Mouse (Mus musculus) heart, embryonic 15.5 days (tissue): ENCODE data around the gene Fbxl14. TPM values are rescaled to one million over a fixed set of nuclear protein-coding genes. Genes with fewer than 3 reads are reported as not detected.
A peak's percentile ranks its signal among the peaks of the same experiment; 100 is the strongest.
"Not testable (repeated sequence)": the region's sequence is repeated elsewhere in the genome, so short reads cannot be mapped to it uniquely, and the experiment has no call there.

Experiments used
- ATAC-seq: fragments of 200-750 bp; cut with Nextera tagmentation; replicated peaks from 2 replicates; pipeline ENCODE4 v1.8.0; 2017; ENCODE audit warnings: low read depth, moderate TSS enrichment; ENCODE audit not compliant: insufficient number of reproducible peaks, insufficient read depth, low FRiP score
- H3K27ac ChIP-seq: fragments of 300-500 bp; sonication (generic); 2 replicates; pipeline ENCODE4 v1.5.1; 2015; ENCODE audit warnings: mild to moderate bottlenecking, inconsistent platforms
- H3K27me3 ChIP-seq: fragments of 300-500 bp; sonication (generic); 2 replicates; pipeline ENCODE4 v1.6.1; 2015; ENCODE audit warnings: inconsistent platforms
- H3K36me3 ChIP-seq: fragments of 300-500 bp; sonication (generic); 2 replicates; pipeline ENCODE4 v1.6.1; 2015; ENCODE audit warnings: mild to moderate bottlenecking, inconsistent platforms
- H3K4me1 ChIP-seq: fragments of 300-500 bp; sonication (generic); replicated peaks from 2 replicates; pipeline ENCODE4 v1.6.1; 2015; ENCODE audit warnings: inconsistent platforms
- H3K4me2 ChIP-seq: fragments of 300-500 bp; sonication (generic); 2 replicates; pipeline ENCODE4 v1.6.1; 2015; ENCODE audit warnings: inconsistent platforms, mild to moderate bottlenecking, moderate library complexity
- H3K4me3 ChIP-seq: fragments of 300-500 bp; sonication (generic); 2 replicates; pipeline ENCODE4 v1.5.1; 2015; ENCODE audit warnings: mild to moderate bottlenecking, inconsistent platforms
- H3K9ac ChIP-seq: fragments of 300-500 bp; sonication (generic); 2 replicates; pipeline ENCODE4 v1.6.1; 2015; ENCODE audit warnings: mild to moderate bottlenecking, inconsistent platforms
- H3K9me3 ChIP-seq: fragments of 300-500 bp; sonication (generic); replicated peaks from 2 replicates; pipeline ENCODE4 v1.6.1; 2016; ENCODE audit warnings: inconsistent platforms
- WGBS: fragments of 180-500 bp; shearing (Covaris S2); methylation state at CpG from one replicate; pipeline ENCODE4 v1.1.7; 2015; ENCODE audit warnings: mixed read lengths; 5-methylcytosine and 5-hydroxymethylcytosine counted together
- polyA plus RNA-seq: library from polyadenylated mRNA; unstranded; fragments of >200 nt; fragmentation: Nextera tagmentation; extraction: Ambion mirVana; gene quantifications from 2 replicates; pipeline ENCODE4 v1.2.1, GENCODE M21; 2015

Gene Fbxl14
- polyA plus RNA-seq, result 2.7 and 3.1 TPM in 2 replicates

DNA sequence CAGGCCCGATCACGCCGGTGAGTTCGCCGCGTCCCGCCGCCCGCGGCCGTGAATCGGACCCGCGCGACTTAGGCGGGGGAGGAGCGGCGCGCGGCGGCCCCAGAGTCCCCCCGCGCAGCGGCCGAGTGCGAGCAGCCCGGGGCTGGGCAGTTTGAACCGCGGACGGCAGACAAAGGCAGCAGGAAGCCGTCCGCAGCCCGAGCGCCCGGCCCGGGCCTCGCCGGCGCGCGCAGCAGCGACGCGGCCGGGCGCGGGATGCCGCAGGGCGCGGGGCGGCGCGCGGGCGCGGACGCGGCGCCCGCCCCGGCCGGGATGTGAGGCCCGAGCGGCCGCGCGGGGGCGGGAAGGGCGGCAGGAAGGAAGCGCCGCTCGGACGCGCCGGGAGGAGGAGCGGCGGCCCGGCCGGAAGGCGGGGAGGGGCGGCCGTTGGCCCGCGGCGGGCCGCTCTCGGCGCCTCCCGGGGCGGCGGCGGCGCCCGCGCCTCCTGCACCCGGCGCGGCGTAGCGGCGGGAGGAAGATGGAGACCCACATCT, at the start of gene Fbxl14:
TSS of gene Fbxl14 (plus strand) at position 326 of the 533 bp plus-strand sequence.
- Histone ChIP-seq H3K36me3 (no peaks in the 10 kb centered on the region), H3K27me3 (no peaks in the 10 kb centered on the region), H3K9ac (peak within 1 kb of the TSS; percentile 94), H3K4me2 (peak within 1 kb of the TSS; percentile 94), H3K9me3 (no peaks in the 10 kb centered on the region), H3K27ac (peak within 1 kb of the TSS; percentile 99), H3K4me1 (peaks cover 49% of the 10 kb centered on the region), H3K4me3 (peak within 1 kb of the TSS; percentile 88)
- ATAC-seq, result peak; percentile 82
- under 1% methylated on average over 69 of the region's 101 CpGs for WGBS

DNA sequence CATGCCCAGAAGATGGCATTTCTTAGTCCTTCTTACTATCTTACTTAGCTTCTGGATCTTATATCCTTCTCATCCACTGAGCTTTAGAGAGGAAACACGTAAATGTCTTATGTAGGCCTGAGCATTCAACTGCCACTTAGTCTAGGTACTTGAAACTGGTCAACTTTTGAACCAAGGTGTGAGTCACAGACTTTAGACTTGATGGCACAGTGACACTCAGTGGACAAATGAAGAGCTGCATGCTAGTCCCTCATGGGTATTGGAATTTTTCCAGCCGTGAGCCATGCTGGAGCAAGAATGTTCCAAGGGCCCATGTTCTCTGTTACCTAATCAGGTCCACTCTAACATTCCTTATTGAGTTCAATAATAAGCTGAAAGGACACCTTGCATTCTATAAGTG, 49.0 kb upstream of the Fbxl14 start:
- H3K27me3 ChIP-seq, result no peaks in the 10 kb centered on the region
- no peak overlapping the region for H3K4me2 ChIP-seq
- 29% methylated on average over 2 of the region's 2 CpGs for WGBS
- no peak for ATAC-seq
- H3K36me3 ChIP-seq, result no peaks in the 10 kb centered on the region
- 0 out of 2 replicates have a peak, but pooled peaks cover 3% of the 10 kb centered on the region for H3K4me1 ChIP-seq
- no peak overlapping the region for H3K27ac ChIP-seq
- no peaks in the 10 kb centered on the region for H3K9me3 ChIP-seq
- H3K4me3 ChIP-seq, result no peak overlapping the region
- H3K9ac ChIP-seq, result no peak overlapping the region

DNA sequence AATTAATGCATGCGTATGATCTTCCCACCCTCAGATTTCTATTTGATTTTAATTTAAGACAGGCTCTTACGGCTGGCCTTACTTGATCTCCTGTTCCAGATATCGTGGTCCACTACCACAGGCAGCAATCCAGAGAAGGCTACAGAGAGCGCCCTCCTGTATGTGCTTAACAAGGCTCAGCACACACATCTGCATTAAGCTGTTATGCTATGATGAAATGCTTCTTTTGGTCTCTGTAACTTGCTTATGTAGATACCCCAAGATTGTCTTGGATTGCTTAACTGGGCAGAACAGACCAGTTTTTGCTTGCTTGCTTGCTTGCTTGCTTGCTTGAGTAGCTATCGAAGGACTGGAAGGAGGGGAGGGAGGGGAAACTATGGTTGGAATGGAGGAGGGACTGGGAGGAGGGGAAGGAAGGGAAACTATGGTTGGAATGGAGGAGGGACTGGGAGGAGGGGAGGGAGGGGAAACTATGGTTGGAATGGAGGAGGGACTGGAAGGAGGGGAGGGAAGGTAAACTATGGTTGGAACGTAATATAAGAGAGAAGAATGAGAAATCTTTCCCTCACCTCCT, 47.6 kb upstream of the Fbxl14 start:
- Histone ChIP-seq H3K4me1 (0 out of 2 replicates have a peak, but pooled peaks cover 3% of the 10 kb centered on the region), H3K9ac (no peak overlapping the region), H3K9me3 (no peaks in the 10 kb centered on the region), H3K4me3 (no peak overlapping the region), H3K36me3 (no peaks in the 10 kb centered on the region), H3K27ac (0 out of 2 replicates have a peak overlapping the region, but pooled peaks have one; percentile 22), H3K27me3 (no peaks in the 10 kb centered on the region), H3K4me2 (no peak overlapping the region)
- ATAC-seq, result no peak
- 57% methylated on average over 6 of the region's 6 CpGs for WGBS

DNA sequence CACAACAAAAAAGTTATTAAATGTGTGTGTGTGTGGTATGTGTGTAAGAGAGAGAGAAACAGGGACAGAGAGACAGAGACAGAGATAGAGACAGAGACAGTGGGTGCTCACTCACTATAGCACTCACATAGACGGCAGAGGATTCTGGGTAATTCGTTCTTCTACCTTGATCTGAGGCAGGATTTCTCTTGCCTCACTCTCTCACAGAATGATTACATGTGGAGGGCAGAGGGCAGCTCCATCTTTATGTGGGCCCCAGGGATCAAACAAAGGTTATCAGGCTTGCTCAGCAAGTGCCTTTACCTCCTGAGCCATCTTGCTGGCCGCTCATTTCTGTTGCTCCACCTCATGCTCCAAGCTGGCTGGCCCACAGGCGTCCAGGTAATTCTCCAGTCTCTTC, 45.1 kb upstream of the Fbxl14 start:
- H3K4me3 ChIP-seq, result no peak overlapping the region
- no peak overlapping the region for H3K9ac ChIP-seq
- H3K27me3 ChIP-seq, result no peaks in the 10 kb centered on the region
- H3K4me1 ChIP-seq, result peaks cover 14% of the 10 kb centered on the region
- 82% methylated on average over 4 of the region's 4 CpGs for WGBS
- H3K36me3 ChIP-seq, result no peaks in the 10 kb centered on the region
- no peak for ATAC-seq
- no peak overlapping the region for H3K27ac ChIP-seq
- H3K9me3 ChIP-seq, result no peaks in the 10 kb centered on the region
- no peak overlapping the region for H3K4me2 ChIP-seq

DNA sequence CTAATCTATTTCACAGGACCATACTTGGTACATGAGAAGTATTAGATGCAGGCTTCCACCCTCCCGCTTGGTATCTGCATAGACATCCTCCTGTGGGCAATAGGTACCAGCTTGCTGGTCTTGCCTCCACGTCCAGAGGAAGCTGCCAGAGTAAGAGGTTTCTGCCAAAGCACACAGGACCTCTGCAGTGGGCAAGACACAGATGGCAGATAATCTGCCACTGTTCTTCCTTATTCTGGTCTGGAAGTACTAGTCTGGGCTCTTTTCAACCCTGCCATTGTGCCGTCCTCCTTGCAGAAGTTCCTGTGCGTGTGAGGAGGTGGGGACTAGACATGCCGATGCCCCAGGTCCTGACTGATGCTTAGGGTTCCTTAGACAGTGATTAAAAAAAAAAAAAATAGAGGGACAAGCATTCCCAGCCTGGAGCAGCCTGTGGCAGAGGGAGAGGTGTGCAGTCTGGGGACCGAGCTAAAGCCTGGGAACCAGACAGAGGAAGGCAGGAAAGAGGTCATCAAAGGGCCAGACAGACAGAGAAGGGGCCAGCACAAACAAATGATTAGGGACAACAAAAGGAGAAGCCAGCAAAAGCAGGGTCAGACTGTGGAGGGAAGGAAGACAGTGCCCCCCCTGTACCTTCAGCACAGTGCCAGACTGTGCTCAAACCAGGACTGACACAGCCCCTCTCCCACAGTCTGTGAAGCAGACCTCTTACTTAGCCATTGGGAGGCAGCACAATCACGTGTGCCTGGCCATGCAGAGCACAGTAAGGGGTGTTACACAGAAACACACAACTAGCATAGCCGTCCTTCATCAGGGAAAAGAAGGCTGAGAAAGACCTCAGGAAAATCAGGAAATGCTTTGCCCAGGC, 41.3 kb upstream of the Fbxl14 start:
- ATAC-seq, result peak; percentile 75
- 46% methylated on average over 8 of the region's 8 CpGs for whole genome bisulfite sequencing

DNA sequence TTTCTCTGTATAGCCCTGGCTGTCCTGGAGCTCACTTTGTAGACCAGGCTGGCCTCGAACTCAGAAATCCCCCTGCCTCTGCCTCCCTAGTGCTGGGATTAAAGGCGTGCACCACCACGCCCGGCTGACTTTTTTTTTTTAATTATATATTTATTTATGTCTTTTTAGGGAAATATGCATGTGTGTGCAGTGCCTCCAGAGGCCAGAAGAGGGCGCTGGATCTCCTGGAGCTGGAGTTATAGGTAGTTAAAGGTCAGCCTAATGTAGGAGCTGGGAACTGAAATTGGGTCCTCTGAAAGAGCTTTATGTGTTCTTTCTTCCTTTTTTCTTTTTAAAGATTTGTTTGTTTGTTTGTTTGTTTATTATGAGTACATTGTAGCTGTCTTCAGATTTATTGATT, 36.7 kb upstream of the Fbxl14 start:
- H3K4me3 ChIP-seq, H3K9me3 ChIP-seq, H3K27ac ChIP-seq, H3K36me3 ChIP-seq, H3K4me2 ChIP-seq, H3K27me3 ChIP-seq, ATAC-seq, H3K9ac ChIP-seq: not testable (repeated sequence)
- 80% methylated on average over 5 of the region's 5 CpGs for WGBS
- peaks cover 20% of the 10 kb centered on the region for H3K4me1 ChIP-seq

More for the DNA sequence above, 41.3 kb upstream of the Fbxl14 start:
- H3K4me1 ChIP-seq, result peaks cover 11% of the 10 kb centered on the region
- no peak overlapping the region for H3K4me3 ChIP-seq
- no peak overlapping the region for H3K27ac ChIP-seq
- no peak overlapping the region for H3K4me2 ChIP-seq
- H3K36me3 ChIP-seq, result no peaks in the 10 kb centered on the region
- no peaks in the 10 kb centered on the region for H3K27me3 ChIP-seq
- H3K9ac ChIP-seq, result no peak overlapping the region
- H3K9me3 ChIP-seq, result no peaks in the 10 kb centered on the region

DNA sequence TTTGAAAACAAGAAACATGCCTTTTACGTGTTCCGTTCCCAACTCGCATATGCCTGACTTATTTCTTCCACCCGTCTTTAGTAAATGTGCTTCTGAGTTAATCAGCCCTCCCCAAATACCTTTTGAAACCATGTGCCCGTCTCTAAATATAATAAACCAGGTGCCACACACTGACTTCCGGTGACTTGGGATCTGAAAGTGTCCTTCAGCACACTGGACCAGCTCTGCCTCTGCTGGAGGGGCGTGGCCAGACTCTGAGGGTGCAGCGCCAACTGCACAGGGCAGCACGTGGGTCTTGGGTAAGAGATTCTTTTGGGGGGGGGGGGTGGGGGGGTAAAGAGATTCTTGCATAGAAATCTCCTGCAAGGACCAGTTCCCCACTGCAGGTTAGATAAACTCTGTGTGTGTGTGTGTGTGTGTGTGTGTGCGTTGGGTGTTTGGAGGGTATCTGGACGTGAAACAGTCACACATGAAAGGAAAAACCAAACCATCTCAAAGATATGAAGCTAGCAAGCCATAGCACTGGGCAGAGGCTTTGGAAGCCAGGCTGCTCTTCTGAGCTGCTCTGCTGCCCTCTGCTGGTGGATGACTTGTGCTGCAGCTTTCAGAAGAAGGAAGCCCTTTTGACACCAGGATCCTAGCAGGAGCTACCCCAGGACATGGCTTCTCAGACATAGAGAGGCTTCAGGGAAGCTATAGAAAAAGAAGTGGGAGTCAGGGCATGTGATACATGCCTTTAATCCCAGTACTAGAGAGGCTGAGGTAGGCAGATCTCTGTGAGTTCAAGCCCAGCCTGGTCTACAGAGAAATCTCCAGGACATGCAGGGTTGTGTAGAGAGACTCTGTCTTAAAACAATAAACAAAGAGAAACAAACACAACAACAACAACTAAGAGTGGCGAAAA, 35.5 kb upstream of the Fbxl14 start:
- Histone ChIP-seq H3K27ac (peak overlapping the region; percentile 64), H3K4me1 (peaks cover 19% of the 10 kb centered on the region), H3K9me3 (no peaks in the 10 kb centered on the region), H3K4me3 (peak overlapping the region; percentile 23), H3K9ac (0 out of 2 replicates have a peak overlapping the region, but pooled peaks have one; percentile 7), H3K27me3 (no peaks in the 10 kb centered on the region), H3K36me3 (no peaks in the 10 kb centered on the region), H3K4me2 (peak overlapping the region; percentile 51)
- 29% methylated on average over 12 of the region's 12 CpGs for WGBS
- peak; percentile 73 for ATAC-seq

DNA sequence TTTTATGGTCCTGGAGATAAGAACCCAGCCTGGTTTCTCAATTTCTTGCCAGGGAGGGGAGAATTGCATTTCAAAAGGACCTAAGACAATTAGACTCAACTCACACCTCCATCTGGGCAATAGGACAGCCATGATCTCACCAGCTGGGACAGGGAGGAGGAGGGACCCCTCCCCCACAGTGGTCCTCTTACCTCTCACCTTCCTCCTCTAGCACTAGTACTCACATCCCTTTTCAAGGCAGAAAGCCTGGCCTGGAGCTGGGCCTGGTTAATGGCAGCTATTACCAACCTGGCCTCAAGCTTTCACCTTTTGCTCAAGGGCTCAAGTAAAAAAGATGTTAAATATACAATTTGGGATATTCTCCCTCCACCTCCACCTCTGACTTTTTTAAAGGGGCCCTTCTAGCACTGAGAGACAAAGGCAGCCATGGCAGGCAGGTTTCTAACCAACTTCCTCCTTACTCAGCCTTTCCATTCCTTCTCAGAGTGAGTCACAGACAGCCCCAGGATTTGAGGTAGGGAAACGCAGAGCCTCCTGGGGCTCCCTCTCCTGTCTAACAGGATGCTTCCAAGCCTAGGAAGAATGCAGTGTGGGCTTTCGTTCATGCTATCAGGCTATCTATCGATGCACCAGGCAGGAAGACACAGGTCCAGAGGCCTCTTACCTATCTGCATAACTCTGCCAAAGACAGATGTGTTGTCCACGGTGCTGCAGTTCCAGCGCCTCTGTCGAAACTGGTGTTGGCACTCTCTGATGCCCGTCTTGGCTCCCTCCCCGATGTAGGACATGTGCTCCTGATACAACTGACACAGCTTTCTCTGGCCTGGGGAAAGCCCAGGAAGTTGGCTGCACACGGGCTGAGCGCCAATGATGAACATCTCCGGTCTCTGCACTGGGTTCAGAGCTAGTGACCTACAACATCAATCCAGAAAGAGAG, 33.5 kb upstream of the Fbxl14 start:
- 50% methylated on average over 11 of the region's 11 CpGs for WGBS
- Histone ChIP-seq H3K4me1 (peaks cover 25% of the 10 kb centered on the region), H3K4me2 (no peak overlapping the region), H3K9ac (no peak overlapping the region), H3K36me3 (no peaks in the 10 kb centered on the region), H3K9me3 (no peaks in the 10 kb centered on the region), H3K27ac (no peak overlapping the region), H3K4me3 (no peak overlapping the region), H3K27me3 (no peaks in the 10 kb centered on the region)
- no peak for ATAC-seq

DNA sequence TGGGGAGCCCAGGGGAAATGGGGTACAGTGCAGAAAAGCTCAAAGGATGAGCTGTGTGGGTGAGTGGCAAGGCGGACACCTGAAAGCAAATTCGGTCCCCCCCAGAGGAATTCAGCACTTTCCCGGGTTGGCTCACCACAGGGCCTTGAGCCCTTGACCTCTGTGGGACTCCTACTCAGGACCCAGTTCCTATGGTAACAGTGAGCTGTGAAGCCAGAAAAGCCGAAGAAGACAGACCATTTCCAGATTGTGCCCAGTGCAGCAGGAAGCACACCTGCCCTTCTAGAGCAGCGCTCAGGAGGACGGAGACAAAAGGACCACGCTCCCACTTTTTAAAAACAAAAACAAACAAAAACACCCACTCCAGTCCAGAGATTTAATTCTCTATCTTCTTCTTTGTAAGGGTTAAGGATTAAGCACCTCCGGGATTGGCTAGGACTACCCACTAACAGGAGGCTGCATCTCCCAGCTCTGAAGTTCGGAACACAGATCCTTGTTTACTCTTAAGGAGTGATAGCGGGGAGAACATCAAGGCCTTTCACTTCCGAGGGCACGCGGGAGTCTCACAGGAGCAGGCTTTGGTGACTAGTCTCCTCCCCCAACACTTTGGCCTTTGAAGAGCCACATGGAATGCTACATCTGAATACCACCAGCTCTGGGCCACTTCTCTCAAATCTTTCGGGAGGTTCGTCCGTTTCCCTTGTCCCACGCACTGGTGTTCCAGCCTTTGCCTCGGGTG, 31.0 kb upstream of the Fbxl14 start:
- H3K27ac ChIP-seq, result no peak overlapping the region
- H3K36me3 ChIP-seq, result no peaks in the 10 kb centered on the region
- ATAC-seq, result no peak
- H3K27me3 ChIP-seq, result no peaks in the 10 kb centered on the region
- H3K4me2 ChIP-seq, result peak overlapping the region; percentile 80
- WGBS, result 15% methylated on average over 18 of the region's 18 CpGs
- H3K4me1 ChIP-seq, result peaks cover 42% of the 10 kb centered on the region
- no peaks in the 10 kb centered on the region for H3K9me3 ChIP-seq
- peak overlapping the region; percentile 49 for H3K9ac ChIP-seq
- peak overlapping the region; percentile 48 for H3K4me3 ChIP-seq
